Mouse (Mus musculus) lung, embryonic 16.5 days (tissue): ENCODE measurements around the gene Gm3336. TPM values are rescaled to one million over a fixed set of nuclear protein-coding genes. Genes with fewer than 3 reads are reported as not detected.

Experiments
- ATAC-seq: fragments of 200-750 bp; cut with Nextera tagmentation; 2 replicates; pipeline ENCODE4 v1.8.0; 2017; ENCODE audit warnings: low read depth, mild to moderate bottlenecking, moderate library complexity
- H3K27ac ChIP-seq: fragments of 300-500 bp; sonication (generic); 2 replicates; pipeline ENCODE4 v1.5.1; 2014; ENCODE audit warnings: mild to moderate bottlenecking, control low read depth, low read length
- H3K27me3 ChIP-seq: fragments of 300-500 bp; sonication (generic); 2 replicates; pipeline ENCODE4 v1.6.1; 2014; ENCODE audit warnings: low read depth, low read length, mixed read lengths; ENCODE audit not compliant: control insufficient read depth, insufficient read depth
- H3K36me3 ChIP-seq: fragments of 300-500 bp; sonication (generic); 2 replicates; pipeline ENCODE4 v1.6.1; 2014; ENCODE audit warnings: low read length; ENCODE audit not compliant: control insufficient read depth, insufficient read depth
- H3K4me1 ChIP-seq: fragments of 300-500 bp; sonication (generic); replicated peaks from 2 replicates; pipeline ENCODE4 v1.6.1; 2014; ENCODE audit warnings: low read length, mixed read lengths; ENCODE audit not compliant: control insufficient read depth, insufficient read depth
- H3K4me2 ChIP-seq: fragments of 300-500 bp; sonication (generic); 2 replicates; pipeline ENCODE4 v1.6.1; 2014; ENCODE audit warnings: low read depth, low read length, control low read depth
- H3K4me3 ChIP-seq: fragments of 300-500 bp; sonication (generic); 2 replicates; pipeline ENCODE4 v1.5.1; 2014; ENCODE audit warnings: mild to moderate bottlenecking, low read length, control low read depth
- H3K9ac ChIP-seq: fragments of 300-500 bp; sonication (generic); 2 replicates; pipeline ENCODE4 v1.6.1; 2014; ENCODE audit warnings: low read length, control low read depth
- H3K9me3 ChIP-seq: fragments of 300-500 bp; sonication (generic); 2 replicates; pipeline ENCODE4 v1.6.1; 2016; ENCODE audit warnings: low read length; ENCODE audit not compliant: control insufficient read depth
- WGBS: fragments of 180-500 bp; shearing (Covaris S2); extraction: QIAGEN DNeasy Blood & Tissue Kit; methylation state at CpG from one replicate; pipeline ENCODE4 v1.1.7; 2014; 5-methylcytosine and 5-hydroxymethylcytosine counted together
- polyA plus RNA-seq: library from polyadenylated mRNA; unstranded; fragments of >200 nt; fragmentation: Nextera tagmentation; extraction: Ambion mirVana; gene quantifications from 2 replicates; pipeline ENCODE4 v1.2.1, GENCODE M21; 2015

Gm3336 gene
- polyA plus RNA-seq, 1 experiment from 2014 or later: not detected

- Histone ChIP-seq H3K9me3 (no peaks in the 10 kb centered on the region), H3K4me1 (peaks cover 33% of the 10 kb centered on the region), H3K4me2 (peak overlapping the region; percentile 94), H3K4me3 (peak overlapping the region; percentile 72), H3K9ac (peak overlapping the region; percentile 83), H3K27me3 (no peaks in the 10 kb centered on the region), H3K36me3 (peaks cover 12% of the 10 kb centered on the region), H3K27ac (0 out of 2 replicates have a peak overlapping the region, but pooled peaks have one; percentile 9)
- peak; percentile 8 for ATAC-seq
- 14% methylated on average over 50 of the region's 50 CpGs for WGBS
These were observed 36.7 kb downstream of the Gm3336 start for GRCm38 (mm10) chr8:70754871-70755660.

GRCm38 (mm10) chr8:70755661-70756475 lies 37.5 kb downstream of the Gm3336 start:
- H3K9me3 ChIP-seq: no peaks in the 10 kb centered on the region
- peak overlapping the region; percentile 83; the same call in 1 of the 2 replicates for H3K9ac ChIP-seq
- H3K4me1 ChIP-seq: peaks cover 36% of the 10 kb centered on the region
- peak overlapping the region; percentile 94; the same call in 1 of the 2 replicates for H3K4me2 ChIP-seq
- no peak overlapping the region for H3K27ac ChIP-seq
- H3K36me3 ChIP-seq: peaks cover 12% of the 10 kb centered on the region
- H3K27me3 ChIP-seq: no peaks in the 10 kb centered on the region
- no peak for ATAC-seq
- 81% methylated on average over 24 of the region's 24 CpGs for WGBS
- no peak overlapping the region; the same call in none of the 2 replicates for H3K4me3 ChIP-seq

DNA sequence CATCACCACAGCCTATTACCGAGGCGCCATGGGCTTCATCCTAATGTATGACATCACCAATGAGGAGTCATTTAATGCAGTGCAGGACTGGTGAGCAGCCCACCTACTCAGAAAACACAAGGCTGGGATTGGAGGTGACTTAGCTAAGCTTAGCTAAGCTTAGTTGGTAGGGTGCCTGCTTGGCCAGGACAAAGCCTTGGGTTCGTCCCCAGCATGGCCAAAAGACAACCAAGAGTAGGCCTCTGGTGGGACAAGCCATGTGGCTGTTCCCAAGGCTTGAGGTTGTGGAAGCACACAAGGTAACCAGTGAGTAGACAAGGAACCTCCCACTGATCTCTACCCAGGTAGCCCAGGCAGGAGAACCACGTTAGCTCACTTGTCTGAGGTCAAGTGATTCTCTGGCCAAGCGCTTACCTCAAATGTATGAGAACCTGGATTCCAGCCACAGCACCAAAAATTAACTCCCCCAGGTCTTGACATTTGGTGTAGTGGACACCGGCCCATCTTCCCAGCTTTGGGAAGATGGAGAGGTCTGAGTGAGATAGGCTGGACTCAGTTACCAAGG lies 38.2 kb downstream of the Gm3336 start:
- 90% methylated on average over 6 of the region's 6 CpGs for WGBS
- no peaks in the 10 kb centered on the region for H3K9me3 ChIP-seq
- no peak for ATAC-seq

GRCm38 (mm10) chr8:70757523-70758307 lies 39.4 kb downstream of the Gm3336 start:
- no peak overlapping the region for H3K9ac ChIP-seq
- no peak for ATAC-seq
- H3K9me3 ChIP-seq: no peaks in the 10 kb centered on the region
- H3K4me3 ChIP-seq: no peak overlapping the region
- H3K27ac ChIP-seq: no peak overlapping the region
- no peaks in the 10 kb centered on the region for H3K27me3 ChIP-seq
- peaks cover 12% of the 10 kb centered on the region for H3K36me3 ChIP-seq
- peaks cover 33% of the 10 kb centered on the region for H3K4me1 ChIP-seq
- WGBS: 73% methylated on average over 22 of the region's 22 CpGs
- no peak overlapping the region for H3K4me2 ChIP-seq

More for the DNA sequence above, 38.2 kb downstream of the Gm3336 start:
- no peak overlapping the region for H3K4me3 ChIP-seq
- H3K4me2 ChIP-seq: no peak overlapping the region
- H3K27ac ChIP-seq: no peak overlapping the region
- peaks cover 12% of the 10 kb centered on the region for H3K36me3 ChIP-seq
- H3K9ac ChIP-seq: no peak overlapping the region
- H3K4me1 ChIP-seq: peaks cover 36% of the 10 kb centered on the region
- no peaks in the 10 kb centered on the region for H3K27me3 ChIP-seq

DNA sequence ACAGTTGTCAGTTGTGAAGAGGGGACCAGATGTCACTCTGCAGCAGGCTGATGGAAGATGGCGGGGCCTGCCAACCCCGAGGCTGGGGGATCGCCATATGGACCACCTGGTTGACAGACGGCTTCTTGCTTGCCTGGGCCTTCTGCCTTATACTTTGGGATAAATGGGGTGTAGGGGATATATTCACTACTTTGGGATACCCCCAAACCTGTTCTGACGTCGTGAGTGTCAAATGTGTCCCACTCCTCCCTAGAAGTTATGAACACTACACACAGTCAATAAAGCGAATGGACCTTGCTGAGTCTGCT lies 39.9 kb downstream of the Gm3336 start:
- Histone ChIP-seq H3K4me3 (no peak overlapping the region), H3K9ac (no peak overlapping the region), H3K36me3 (peaks cover 12% of the 10 kb centered on the region), H3K9me3 (no peaks in the 10 kb centered on the region), H3K27me3 (no peaks in the 10 kb centered on the region), H3K27ac (no peak overlapping the region), H3K4me1 (peaks cover 28% of the 10 kb centered on the region), H3K4me2 (no peak overlapping the region)
- ATAC-seq: no peak
- 79% methylated on average over 7 of the region's 7 CpGs for WGBS

DNA sequence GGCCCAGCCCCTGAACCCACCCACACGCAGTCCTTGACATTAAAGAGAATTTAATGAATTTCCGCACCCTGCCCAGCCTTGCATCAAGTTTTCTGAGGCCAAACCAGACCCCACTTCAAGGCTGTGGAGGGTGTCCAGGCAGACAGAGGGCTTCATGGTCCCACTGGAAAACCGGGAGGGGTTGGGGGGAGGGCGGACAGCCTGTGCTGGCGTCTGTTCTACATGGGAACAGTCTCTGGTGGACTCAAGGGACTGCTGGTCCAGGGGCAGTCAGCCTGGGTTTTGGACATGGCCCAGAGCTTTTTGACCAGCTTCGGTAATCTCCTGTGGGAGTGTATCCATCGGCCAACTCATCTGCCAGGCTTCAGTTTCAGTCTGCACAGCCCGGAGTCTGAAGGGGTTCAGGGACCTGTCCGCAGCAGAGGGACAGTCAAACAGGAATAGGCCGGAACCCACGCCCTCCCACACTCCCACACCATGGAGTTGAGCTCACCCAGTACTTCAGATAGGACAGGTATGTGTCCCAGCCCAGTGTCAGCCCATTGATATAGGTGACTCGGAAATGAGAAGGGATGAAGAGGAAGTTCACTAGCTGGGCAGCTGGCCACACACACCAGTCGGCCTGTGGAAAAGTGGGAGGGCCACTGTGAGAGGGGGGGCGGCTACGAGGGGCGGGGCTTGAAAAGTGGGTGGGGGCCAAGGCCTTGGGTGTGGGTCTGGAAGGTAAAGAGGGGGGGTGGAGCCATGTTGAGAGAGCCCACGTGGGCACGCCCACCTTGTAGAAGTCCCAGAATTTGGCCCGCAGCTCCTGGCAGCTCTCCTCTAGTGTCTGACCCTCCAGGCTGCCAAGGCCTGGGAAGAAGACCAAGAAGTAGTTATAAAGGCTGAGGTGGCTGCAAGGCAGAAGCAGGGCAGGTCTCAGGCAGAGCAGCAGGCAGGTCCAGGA lies 40.5 kb downstream of the Gm3336 start:
- Histone ChIP-seq H3K36me3 (peaks cover 12% of the 10 kb centered on the region), H3K4me1 (peaks cover 26% of the 10 kb centered on the region), H3K27me3 (no peaks in the 10 kb centered on the region), H3K9me3 (no peaks in the 10 kb centered on the region), H3K27ac (no peak overlapping the region), H3K9ac (no peak overlapping the region), H3K4me2 (no peak overlapping the region), H3K4me3 (no peak overlapping the region)
- ATAC-seq: no peak
- 56% methylated on average over 19 of the region's 19 CpGs for WGBS

DNA sequence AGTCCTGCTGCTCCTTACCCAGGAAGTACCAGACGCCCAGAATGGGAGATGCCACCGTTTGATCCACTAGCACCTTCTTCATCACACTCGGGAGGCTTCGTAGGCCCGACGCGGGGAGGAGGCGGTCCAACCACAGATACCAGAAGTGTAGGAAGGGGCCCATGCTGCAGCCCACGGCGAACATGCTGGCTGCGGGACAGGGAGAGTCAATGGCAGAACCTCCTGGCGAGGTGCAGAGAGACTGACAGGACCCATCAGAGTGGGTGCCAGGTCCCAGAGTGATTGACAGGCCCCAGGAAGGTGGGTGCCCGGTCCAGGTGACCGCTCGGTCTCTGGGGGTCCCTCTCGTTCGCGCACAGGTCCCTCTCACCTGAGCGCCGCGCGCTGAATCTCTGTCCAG lies 42.0 kb downstream of the Gm3336 start:
- 0% methylated on average over 22 of the region's 22 CpGs for WGBS
- ATAC-seq: no peak; the same call in 1 of the 2 replicates
- Histone ChIP-seq H3K4me1 (peaks cover 22% of the 10 kb centered on the region), H3K4me2 (peak overlapping the region; percentile 99), H3K4me3 (peak overlapping the region; percentile 70), H3K36me3 (peaks cover 12% of the 10 kb centered on the region), H3K9ac (peak overlapping the region; percentile 86), H3K27ac (peak overlapping the region; percentile 32; the same call in 1 of the 2 replicates), H3K27me3 (no peaks in the 10 kb centered on the region), H3K9me3 (no peaks in the 10 kb centered on the region)

DNA sequence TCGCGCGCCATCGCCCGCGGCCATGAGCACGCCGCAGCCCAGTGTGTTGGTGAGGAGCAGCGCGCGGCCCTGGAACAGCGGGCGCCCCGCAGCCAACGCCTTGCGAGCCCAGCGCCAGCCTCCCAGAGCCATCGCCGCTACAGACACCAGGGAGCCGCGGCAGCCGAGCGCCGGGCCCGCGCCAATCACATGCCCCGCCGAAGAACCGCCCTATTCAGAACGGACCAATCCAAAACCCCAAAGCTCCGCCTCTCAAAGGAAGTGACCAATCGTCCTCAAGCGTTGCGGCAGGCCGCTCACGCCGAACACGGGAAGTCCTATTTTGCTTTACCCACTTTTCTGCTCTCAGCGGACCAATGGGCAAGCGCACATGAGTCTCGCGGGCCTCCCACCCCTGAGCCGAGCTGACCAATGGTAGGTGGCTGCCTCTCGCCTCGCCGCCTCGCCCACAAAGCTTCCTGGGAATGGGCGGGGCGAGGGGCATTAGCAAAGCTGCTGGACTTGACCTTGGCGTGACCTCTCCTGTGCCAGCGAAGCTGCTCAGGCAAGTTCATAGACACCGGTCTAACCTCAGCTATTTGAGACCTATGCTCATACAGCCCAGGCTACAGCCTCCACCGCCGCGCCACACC lies 42.5 kb downstream of the Gm3336 start, which contains the start of gene Mpv17l2:
Gene Mpv17l2, minus strand, starts transcription at position 172 of the 632 bp plus-strand sequence.
- peak within 1 kb of the TSS; percentile 99 for H3K4me2 ChIP-seq
- H3K36me3 ChIP-seq: peaks cover 12% of the 10 kb centered on the region
- H3K27ac ChIP-seq: peak within 1 kb of the TSS; percentile 58
- peak; percentile 96 for ATAC-seq
- peak within 1 kb of the TSS; percentile 70 for H3K4me3 ChIP-seq
- H3K9me3 ChIP-seq: no peaks in the 10 kb centered on the region
- H3K27me3 ChIP-seq: no peaks in the 10 kb centered on the region
- peaks cover 22% of the 10 kb centered on the region for H3K4me1 ChIP-seq
- 1% methylated on average over 55 of the region's 55 CpGs for WGBS
- peak within 1 kb of the TSS; percentile 86 for H3K9ac ChIP-seq
